Mouse (Mus musculus): ENCODE measurements at regions not wholly inside any gene's neighbourhood (a gene's known extent, or its start where the extent isn't known, plus 50 kb on each side); places are given as distances from the start of the nearest gene placed in this dataset.

- Histone ChIP-seq H3K36me3 (ENCODE audit: control insufficient read depth, insufficient read depth) (no peaks in the 10 kb centered on the region), H3K4me2 (replicated peaks; ENCODE audit: low read depth) (no peak overlapping the region), H3K4me1 (replicated peaks; ENCODE audit: control insufficient read depth, insufficient read depth, low read length) (no peaks in the 10 kb centered on the region), H3K9ac (ENCODE audit: low read depth, low read length) (no peak overlapping the region), H3K27ac (ENCODE audit: low read depth, low read length) (no peak overlapping the region), H3K4me3 (ENCODE audit: low read depth, low read length) (no peak overlapping the region), H3K27me3 (replicated peaks; ENCODE audit: control insufficient read depth, insufficient read depth, low read length) (no peaks in the 10 kb centered on the region), H3K9me3 (ENCODE audit: control insufficient read depth) (no peaks in the 10 kb centered on the region)
- 94% methylated on average over 7 of the region's 7 CpGs for WGBS
- TF ChIP-seq CTCF (IDR thresholded peaks at IDR 0.05; ENCODE audit: low read depth): no peak
- no peak for ATAC-seq
These were observed 318.6 kb upstream of the Hs6st1 start for GRCm38 (mm10) chr1:35749603-35750002.

- H3K9ac ChIP-seq (ENCODE audit: low read depth, low read length): no peak overlapping the region
- no peaks in the 10 kb centered on the region for H3K36me3 ChIP-seq (ENCODE audit: control insufficient read depth, insufficient read depth)
- no peak for TF ChIP-seq CTCF (IDR thresholded peaks at IDR 0.05; ENCODE audit: low read depth)
- H3K4me2 ChIP-seq (replicated peaks; ENCODE audit: low read depth): no peak overlapping the region
- H3K27ac ChIP-seq (ENCODE audit: low read depth, low read length): no peak overlapping the region
- H3K9me3 ChIP-seq (ENCODE audit: control insufficient read depth): no peaks in the 10 kb centered on the region
- ATAC-seq: no peak
- H3K4me1 ChIP-seq (replicated peaks; ENCODE audit: control insufficient read depth, insufficient read depth, low read length): no peaks in the 10 kb centered on the region
- H3K4me3 ChIP-seq (ENCODE audit: low read depth, low read length): no peak overlapping the region
- H3K27me3 ChIP-seq (replicated peaks; ENCODE audit: control insufficient read depth, insufficient read depth, low read length): no peaks in the 10 kb centered on the region
- 74% methylated on average over 4 of the region's 4 CpGs for WGBS
These were observed 318.1 kb upstream of the Hs6st1 start for GRCm38 (mm10) chr1:35750092-35750521.

DNA sequence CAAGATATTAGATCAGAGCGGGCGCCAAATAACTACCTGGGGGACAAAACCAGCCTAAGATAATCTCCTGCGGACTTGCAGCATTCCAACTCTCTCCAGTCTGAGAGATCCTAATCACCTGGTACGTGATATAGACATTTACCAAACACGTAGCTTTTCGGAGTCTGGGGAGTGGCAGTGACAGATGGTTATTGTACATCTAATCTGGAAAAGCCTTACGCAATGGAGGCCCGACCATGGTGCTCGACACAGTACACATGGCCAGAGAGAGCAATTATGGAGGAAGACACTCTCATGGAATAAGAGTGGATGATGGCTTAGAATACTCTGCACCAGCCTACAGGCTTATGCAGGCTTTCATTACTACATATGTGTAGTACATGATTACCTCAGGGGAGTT lies 315.6 kb upstream of the Hs6st1 start:
- no peak for TF ChIP-seq CTCF (IDR thresholded peaks at IDR 0.05; ENCODE audit: low read depth)
- Histone ChIP-seq H3K4me1 (replicated peaks; ENCODE audit: control insufficient read depth, insufficient read depth, low read length) (no peaks in the 10 kb centered on the region), H3K27me3 (replicated peaks; ENCODE audit: control insufficient read depth, insufficient read depth, low read length) (no peaks in the 10 kb centered on the region), H3K36me3 (ENCODE audit: control insufficient read depth, insufficient read depth) (no peaks in the 10 kb centered on the region), H3K9me3 (ENCODE audit: control insufficient read depth) (no peaks in the 10 kb centered on the region), H3K4me3 (ENCODE audit: low read depth, low read length) (no peak overlapping the region), H3K4me2 (replicated peaks; ENCODE audit: low read depth) (no peak overlapping the region), H3K27ac (ENCODE audit: low read depth, low read length) (no peak overlapping the region), H3K9ac (ENCODE audit: low read depth, low read length) (no peak overlapping the region)
- WGBS: 75% methylated on average over 9 of the region's 9 CpGs
- no peak for ATAC-seq

GRCm38 (mm10) chr1:35754170-35754569 lies 314.0 kb upstream of the Hs6st1 start:
- H3K27ac ChIP-seq (ENCODE audit: low read depth, low read length): no peak overlapping the region
- H3K36me3 ChIP-seq (ENCODE audit: control insufficient read depth, insufficient read depth): no peaks in the 10 kb centered on the region
- no peak for TF ChIP-seq CTCF (IDR thresholded peaks at IDR 0.05; ENCODE audit: low read depth)
- no peaks in the 10 kb centered on the region for H3K27me3 ChIP-seq (replicated peaks; ENCODE audit: control insufficient read depth, insufficient read depth, low read length)
- no peak overlapping the region for H3K4me3 ChIP-seq (ENCODE audit: low read depth, low read length)
- H3K9ac ChIP-seq (ENCODE audit: low read depth, low read length): no peak overlapping the region
- H3K4me1 ChIP-seq (replicated peaks; ENCODE audit: control insufficient read depth, insufficient read depth, low read length): no peaks in the 10 kb centered on the region
- 90% methylated on average over 11 of the region's 11 CpGs for WGBS
- no peaks in the 10 kb centered on the region for H3K9me3 ChIP-seq (ENCODE audit: control insufficient read depth)
- H3K4me2 ChIP-seq (replicated peaks; ENCODE audit: low read depth): no peak overlapping the region
- no peak for ATAC-seq

GRCm38 (mm10) chr1:35759010-35759409 lies 309.2 kb upstream of the Hs6st1 start:
- H3K4me1 ChIP-seq (replicated peaks; ENCODE audit: control insufficient read depth, insufficient read depth, low read length): no peaks in the 10 kb centered on the region
- no peaks in the 10 kb centered on the region for H3K9me3 ChIP-seq (ENCODE audit: control insufficient read depth)
- no peak overlapping the region for H3K4me3 ChIP-seq (ENCODE audit: low read depth, low read length)
- H3K4me2 ChIP-seq (replicated peaks; ENCODE audit: low read depth): no peak overlapping the region
- H3K36me3 ChIP-seq (ENCODE audit: control insufficient read depth, insufficient read depth): no peaks in the 10 kb centered on the region
- no peak overlapping the region for H3K27ac ChIP-seq (ENCODE audit: low read depth, low read length)
- ATAC-seq: no peak
- TF ChIP-seq CTCF (IDR thresholded peaks at IDR 0.05; ENCODE audit: low read depth): no peak
- H3K9ac ChIP-seq (ENCODE audit: low read depth, low read length): no peak overlapping the region
- 77% methylated on average over 12 of the region's 12 CpGs for WGBS
- H3K27me3 ChIP-seq (replicated peaks; ENCODE audit: control insufficient read depth, insufficient read depth, low read length): no peaks in the 10 kb centered on the region

GRCm38 (mm10) chr1:35759600-35759999 lies 308.6 kb upstream of the Hs6st1 start:
- Histone ChIP-seq H3K4me3 (ENCODE audit: low read depth, low read length) (no peak overlapping the region), H3K27me3 (replicated peaks; ENCODE audit: control insufficient read depth, insufficient read depth, low read length) (no peaks in the 10 kb centered on the region), H3K9me3 (ENCODE audit: control insufficient read depth) (no peaks in the 10 kb centered on the region), H3K9ac (ENCODE audit: low read depth, low read length) (no peak overlapping the region), H3K27ac (ENCODE audit: low read depth, low read length) (no peak overlapping the region), H3K4me1 (replicated peaks; ENCODE audit: control insufficient read depth, insufficient read depth, low read length) (no peaks in the 10 kb centered on the region), H3K4me2 (replicated peaks; ENCODE audit: low read depth) (no peak overlapping the region), H3K36me3 (ENCODE audit: control insufficient read depth, insufficient read depth) (no peaks in the 10 kb centered on the region)
- no peak for ATAC-seq
- WGBS: 74% methylated on average over 4 of the region's 4 CpGs
- no peak for TF ChIP-seq CTCF (IDR thresholded peaks at IDR 0.05; ENCODE audit: low read depth)

DNA sequence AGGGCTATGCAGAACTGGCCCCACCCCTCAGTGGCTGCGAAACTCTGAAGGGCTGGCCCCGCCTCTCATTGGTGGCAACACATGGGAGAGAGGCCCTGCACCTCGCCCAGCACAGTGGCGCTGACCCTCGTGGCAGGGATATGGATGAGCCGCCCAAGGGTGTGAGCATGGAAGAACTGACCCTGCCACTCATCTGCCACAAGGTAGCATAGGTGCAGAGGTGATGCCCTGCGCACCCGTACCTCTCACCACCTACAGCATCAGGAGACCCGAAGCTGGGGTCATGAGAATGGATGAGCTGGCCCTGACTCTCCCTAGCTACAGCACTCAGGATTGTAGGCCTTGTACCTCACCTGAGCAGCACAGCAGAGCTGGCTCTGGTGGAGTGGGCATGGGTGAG lies 305.1 kb upstream of the Hs6st1 start:
- ATAC-seq: no peak
- Histone ChIP-seq H3K4me1 (replicated peaks; ENCODE audit: control insufficient read depth, insufficient read depth, low read length) (no peaks in the 10 kb centered on the region), H3K27ac (ENCODE audit: low read depth, low read length) (no peak overlapping the region), H3K4me2 (replicated peaks; ENCODE audit: low read depth) (no peak overlapping the region), H3K4me3 (ENCODE audit: low read depth, low read length) (no peak overlapping the region), H3K9ac (ENCODE audit: low read depth, low read length) (no peak overlapping the region), H3K36me3 (ENCODE audit: control insufficient read depth, insufficient read depth) (no peaks in the 10 kb centered on the region), H3K9me3 (ENCODE audit: control insufficient read depth) (no peaks in the 10 kb centered on the region), H3K27me3 (replicated peaks; ENCODE audit: control insufficient read depth, insufficient read depth, low read length) (no peaks in the 10 kb centered on the region)
- WGBS: 80% methylated on average over 9 of the region's 9 CpGs
- no peak for TF ChIP-seq CTCF (IDR thresholded peaks at IDR 0.05; ENCODE audit: low read depth)

Data from intestine, postnatal 0 days (tissue).